Mouse (Mus musculus) layer of hippocampus, adult 8-10 months (tissue): Measurements from ENCODE around the gene Cplx1. TPM values are rescaled to one million over a fixed set of nuclear protein-coding genes. Genes with fewer than 3 reads are reported as not detected.
"Not testable (repeated sequence)": the region's sequence is repeated elsewhere in the genome, so short reads cannot be mapped to it uniquely, and the experiment has no call there.

Experiments
- DNase-seq, 2 experiments: peaks; one replicate each; pipeline ENCODE4 v3.0.0; 2022; ENCODE audit warnings: low spot score in 2 of 2
- total RNA-seq, 4 experiments: library from RNA; stranded (reverse); gene quantifications; 2 replicates each; pipeline ENCODE4 v1.2.4; 2022

The Cplx1 gene
- total RNA-seq, 4 experiments from 2014 or later: 530 to 563 (median 545) TPM

DNA sequence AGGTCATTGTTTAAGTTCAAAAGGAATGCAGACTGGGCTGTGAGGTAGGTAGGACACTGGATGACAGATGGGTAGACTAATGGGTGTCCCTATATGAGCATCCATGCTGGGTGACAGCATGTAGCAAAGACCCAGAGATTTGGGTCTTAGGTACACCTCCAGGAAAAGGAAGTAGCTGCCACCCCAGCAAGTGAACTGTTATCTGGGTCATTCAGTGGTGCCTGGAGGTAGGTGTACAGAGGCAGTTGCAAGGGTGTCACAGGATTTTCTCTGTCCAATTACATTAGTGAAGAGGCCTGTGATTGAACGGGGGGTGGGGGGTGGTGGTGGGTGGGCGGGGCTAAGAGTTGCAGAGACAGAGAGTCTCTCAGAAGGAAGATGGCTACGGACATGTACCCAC is 33.2 kb downstream of the Cplx1 start:
- DNase-seq: no peak

DNA sequence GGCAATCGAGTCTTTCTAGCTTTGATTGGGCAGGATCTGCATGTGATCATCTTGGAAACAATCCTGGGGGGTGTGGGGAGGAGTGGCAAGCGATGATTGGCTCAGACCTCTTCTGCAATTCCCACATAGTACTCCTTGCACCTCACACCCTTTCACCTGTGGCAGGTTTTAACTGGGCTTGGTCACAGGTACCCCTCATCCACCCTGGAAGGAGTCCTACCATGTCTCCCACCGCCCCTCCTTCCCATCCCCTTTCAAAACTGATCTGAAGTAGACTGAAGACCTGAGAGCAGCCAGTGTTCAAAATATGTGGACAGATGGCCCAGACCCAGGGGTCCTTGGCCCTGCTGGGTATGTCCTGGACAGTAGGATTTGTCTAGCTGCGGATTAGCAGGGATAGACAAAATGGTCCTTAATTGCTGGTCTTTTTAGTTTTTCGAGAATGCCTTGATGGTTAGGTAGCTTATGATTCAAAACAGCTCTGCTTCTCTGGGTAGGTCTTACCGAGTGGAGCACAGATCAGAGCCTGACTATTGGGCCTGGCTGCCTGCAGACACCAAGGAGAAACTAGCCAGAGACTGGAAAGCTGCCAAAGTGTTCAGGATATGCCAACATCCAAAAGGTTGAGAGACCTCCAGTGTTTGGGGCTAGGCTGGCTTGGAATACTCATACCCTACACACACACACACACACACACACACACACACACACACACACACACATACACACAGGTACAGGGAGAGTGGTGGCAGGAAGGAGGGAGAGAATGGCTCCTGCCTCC is 34.1 kb downstream of the Cplx1 start:
- no peak for DNase-seq

DNA sequence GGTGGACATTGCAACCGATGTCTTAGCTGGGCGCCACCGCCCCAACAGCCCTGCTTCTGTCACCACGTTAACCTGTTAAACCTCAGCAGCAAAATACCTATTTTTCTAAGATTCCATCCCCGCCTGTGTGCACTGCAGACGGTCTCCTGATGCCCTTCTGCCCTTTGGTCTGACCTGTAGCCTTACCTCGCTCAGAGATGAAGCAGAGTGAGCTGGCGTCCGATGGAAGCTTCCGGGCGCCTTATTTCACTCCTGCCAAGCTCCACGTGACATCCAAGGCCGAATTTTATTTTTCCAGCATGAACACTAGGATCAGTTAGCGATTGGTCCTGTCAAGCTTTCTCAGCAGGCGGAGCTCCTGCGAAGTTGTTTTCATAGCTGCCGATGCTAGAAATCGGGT is 47.5 kb downstream of the Cplx1 start:
- no peak for DNase-seq

DNA sequence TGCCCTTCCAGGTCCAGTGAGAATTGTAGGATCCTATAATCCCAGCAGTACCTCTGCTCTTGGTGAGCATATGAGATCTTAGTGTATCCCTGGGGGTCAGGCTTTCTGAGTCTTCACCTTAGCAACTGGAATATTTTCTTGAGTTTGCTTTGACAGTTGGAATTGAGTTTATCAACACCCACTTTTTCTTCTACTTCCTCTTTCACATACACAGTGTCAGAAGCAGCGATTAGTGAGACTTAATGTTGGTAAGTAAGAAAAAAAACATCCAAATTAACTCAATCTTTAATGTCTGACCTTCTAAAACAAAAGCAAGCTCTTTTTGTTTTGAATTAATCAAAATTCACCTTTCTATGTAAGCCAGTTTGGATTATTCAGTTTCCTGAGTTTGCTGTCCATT is 48.3 kb downstream of the Cplx1 start:
- DNase-seq: no peak

DNA sequence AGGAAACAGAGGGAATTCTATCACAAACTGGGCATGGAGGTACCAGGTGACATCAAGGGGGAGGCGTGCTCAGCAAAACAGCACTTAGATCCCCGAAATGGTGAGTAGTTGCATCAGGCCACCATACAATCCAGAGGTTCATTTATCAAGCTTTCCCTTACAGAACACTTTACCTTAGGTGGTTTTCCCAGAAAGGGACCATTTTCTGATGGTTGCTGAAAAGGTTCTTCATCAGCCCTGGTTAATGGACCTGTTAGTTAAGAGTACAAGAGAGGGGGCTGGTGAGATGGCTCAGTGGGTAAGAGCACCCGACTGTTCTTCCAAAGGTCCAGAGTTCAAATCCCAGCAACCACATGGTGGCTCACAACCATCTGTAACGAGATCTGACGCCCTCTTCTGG is 63.7 kb downstream of the Cplx1 start:
- DNase-seq: not testable (repeated sequence)

DNA sequence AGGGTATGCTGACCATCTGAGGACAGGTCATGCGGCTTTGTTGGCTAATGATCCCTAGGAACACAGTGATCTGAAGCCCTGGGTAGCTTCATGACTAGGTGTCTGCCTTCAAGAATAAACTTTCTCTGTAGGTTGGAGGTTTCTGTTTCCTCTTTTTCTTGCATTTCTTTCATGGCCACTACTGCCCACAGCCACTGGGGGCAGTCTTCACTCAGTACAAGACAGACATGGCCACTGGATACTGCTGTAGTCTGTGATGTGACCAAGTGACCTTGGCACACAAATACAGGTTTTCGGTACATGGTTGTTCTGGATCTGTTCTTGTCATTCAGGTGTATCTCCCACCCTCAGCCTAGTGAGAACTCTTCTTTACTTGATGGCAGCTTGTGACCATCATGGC is 64.6 kb downstream of the Cplx1 start:
- no peak for DNase-seq

DNA sequence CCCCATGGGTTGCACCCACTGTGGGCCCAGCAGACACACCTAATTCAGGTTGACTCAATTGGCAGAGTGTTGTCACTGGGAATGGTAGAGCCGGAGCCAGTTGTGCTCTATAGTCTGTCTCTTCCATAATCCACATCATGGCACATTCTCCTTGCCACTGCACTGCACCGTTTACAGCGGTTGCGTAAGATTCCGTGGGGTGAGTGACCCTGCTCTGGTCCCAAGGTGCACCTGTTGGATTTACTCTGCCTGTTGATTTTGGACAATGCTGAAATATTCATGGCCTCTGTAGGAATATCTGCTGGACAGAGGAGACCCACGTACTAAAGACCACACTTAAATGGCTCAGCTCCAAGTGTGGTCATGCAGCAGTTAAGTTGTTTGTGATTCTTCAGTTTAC is 66.8 kb downstream of the Cplx1 start:
- DNase-seq: no peak

DNA sequence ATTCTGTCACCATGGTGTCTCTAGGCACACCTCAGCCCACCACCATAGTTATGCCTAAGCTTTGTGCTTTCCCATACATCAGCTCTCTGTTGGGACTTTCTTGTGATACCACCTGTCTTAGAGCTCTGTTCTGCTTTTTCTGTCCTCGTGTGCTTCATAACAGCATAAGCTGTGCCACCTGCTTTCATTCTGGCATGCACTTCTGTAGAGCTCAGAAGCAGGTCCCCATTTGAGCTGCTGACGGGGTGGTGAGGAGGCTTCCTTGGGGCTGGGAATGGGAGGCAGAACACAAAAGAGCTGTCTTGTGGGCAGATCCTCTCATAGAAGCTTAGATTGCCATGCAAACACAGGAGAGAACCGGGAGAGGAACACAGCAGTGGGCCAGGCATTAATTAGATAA is 73.8 kb downstream of the Cplx1 start:
- DNase-seq: no peak

DNA sequence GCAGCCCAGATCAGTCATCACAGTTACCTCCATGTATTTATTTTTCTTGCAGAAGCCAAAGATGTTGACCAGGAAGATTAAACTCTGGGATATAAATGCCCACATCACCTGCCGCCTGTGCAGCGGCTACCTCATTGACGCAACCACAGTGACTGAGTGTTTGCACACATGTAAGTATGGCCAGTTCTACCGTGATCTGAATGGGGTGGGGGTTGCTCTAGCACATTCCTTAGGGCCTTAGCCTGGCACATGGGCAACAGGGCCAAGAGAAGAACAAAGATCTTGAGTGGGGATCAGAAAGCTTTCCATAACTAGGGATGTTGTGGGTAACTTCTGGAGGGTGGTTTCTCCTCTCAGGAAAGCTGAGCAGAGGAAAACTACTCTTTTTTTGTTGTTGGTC is 76.1 kb downstream of the Cplx1 start:
- DNase-seq: no peak

DNA sequence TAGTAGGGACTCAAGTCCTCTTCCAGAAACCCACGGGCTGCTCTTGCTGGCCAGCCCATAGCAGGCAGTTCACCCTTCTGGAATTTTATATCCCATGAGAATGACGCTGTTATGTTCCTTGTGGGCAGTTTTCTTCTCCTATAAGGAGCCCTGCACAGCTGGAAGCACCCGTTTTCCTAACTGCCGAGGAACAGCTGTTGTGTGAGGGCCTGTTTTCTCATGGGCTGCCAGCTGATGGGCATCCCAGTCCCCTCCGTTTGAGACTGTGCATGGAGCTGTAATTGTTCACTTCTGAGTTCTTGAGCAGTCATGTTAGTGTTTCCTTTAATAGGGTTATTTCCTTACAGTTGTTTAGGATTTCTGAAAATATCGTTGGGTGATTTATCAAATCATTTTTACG is 80.2 kb downstream of the Cplx1 start:
- no peak for DNase-seq

Other genes starting within 250 kb of the Cplx1 start
- gene Pigg, start 237.4 kb downstream of the Cplx1 start, total RNA-seq: 10 to 100 TPM; 10.8 to 15.2 (median 12.7) TPM
- gene Gm42517, start 182.1 kb downstream of the Cplx1 start, total RNA-seq: 10 to 100 TPM; 45.5 to 49.4 (median 47.9) TPM
- gene Pde6b, start 161.6 kb downstream of the Cplx1 start, total RNA-seq: under 1 TPM; 0.10 to 0.52 (median 0.34) TPM
- gene Atp5k, start 115.6 kb downstream of the Cplx1 start, total RNA-seq: 100 to 1,000 TPM; 119 to 263 (median 190) TPM
- gene Mfsd7a, start 101.1 kb downstream of the Cplx1 start, total RNA-seq: 1 to 10 TPM; 1.2 to 2.3 (median 1.7) TPM
- gene Pcgf3, start 88.8 kb downstream of the Cplx1 start, total RNA-seq: 10 to 100 TPM; 42.2 to 44.1 (median 42.5) TPM
- gene Gak, start 79.7 kb upstream of the Cplx1 start, total RNA-seq: 100 to 1,000 TPM in 2 of 4 experiments, 10 to 100 TPM in 2; 94.1 to 111 (median 102) TPM
- gene Tmem175, start 79.7 kb upstream of the Cplx1 start, total RNA-seq: 10 to 100 TPM; 39.5 to 44.9 (median 42.5) TPM
- gene Idua, start 110.3 kb upstream of the Cplx1 start, total RNA-seq: 10 to 100 TPM; 17.4 to 27.3 (median 22.4) TPM
- 10 to 100 TPM; 52.6 to 61.4 (median 58.7) TPM for gene Dgkq, start 119.6 kb upstream of the Cplx1 start, total RNA-seq
- gene Slc26a1, start 125.5 kb upstream of the Cplx1 start, total RNA-seq: 1 to 10 TPM; 1.0 to 1.8 (median 1.5) TPM
- gene Fgfrl1, start 142.4 kb upstream of the Cplx1 start, total RNA-seq: 10 to 100 TPM; 21.5 to 37.6 (median 27.6) TPM
- gene Rnf212, start 225.0 kb upstream of the Cplx1 start, total RNA-seq: not detected
- gene Tmed11, start 245.3 kb upstream of the Cplx1 start, total RNA-seq: not detected